8 mouse cellular contexts compared by ENCODE assay signal in genomic region chr10:11282306-11282631, GRCm38 (mm10). TPM values are rescaled to one million over a fixed set of nuclear protein-coding genes. Genes with fewer than 3 reads are reported as not detected.
A peak's percentile ranks its signal among the peaks of the same experiment; 100 is the strongest.
DNase-seq lines count a peak whose midpoint lies in the region; ATAC-seq and TF ChIP-seq lines count a peak whose summit lies in the region.

No protein-coding gene starts in this region.

- H3K27me3 ChIP-seq in lung, postnatal 0 days (replicated peaks; ENCODE audit: insufficient read depth, low read length): no peaks in the 10 kb centered on the region
- H3K27me3 ChIP-seq in embryonic facial prominence, embryonic 11.5 days (ENCODE audit: control insufficient read depth, insufficient read depth, low read length): no peaks in the 10 kb centered on the region
- H3K27me3 ChIP-seq in limb, embryonic 10.5 days (ENCODE audit: low read depth, poor library complexity, severe bottlenecking): no peaks in the 10 kb centered on the region

- peak overlapping the region; percentile 91 for H3K27ac ChIP-seq in lung, postnatal 0 days (ENCODE audit: low read length)
- H3K27ac ChIP-seq in embryonic facial prominence, embryonic 11.5 days (replicated peaks; ENCODE audit: low read depth, low read length): peak overlapping the region; percentile 94; the same call in 1 of the 2 replicates
- H3K27ac ChIP-seq in limb, embryonic 10.5 days: peak overlapping the region; percentile 99

- H3K4me1 ChIP-seq in lung, postnatal 0 days (ENCODE audit: insufficient read depth, low read depth, low read length): peaks cover 5% of the 10 kb centered on the region; the same call in 1 of the 2 replicates
- H3K4me1 ChIP-seq in embryonic facial prominence, embryonic 11.5 days (ENCODE audit: control insufficient read depth, insufficient read depth, low read length): no peaks in the 10 kb centered on the region
- peaks cover 7% of the 10 kb centered on the region for H3K4me1 ChIP-seq in limb, embryonic 10.5 days

- DNase-seq in lung, postnatal 0 days (ENCODE audit: low spot score): no peak
- no peak for DNase-seq in lung, postnatal 4 days
- DNase-seq in embryonic facial prominence, embryonic 11.5 days (ENCODE audit: low spot score): peak; percentile 51
- no peak for DNase-seq in limb, embryonic 10.5 days (ENCODE audit: low spot score)
- DNase-seq in retina, postnatal 1 day: peak; percentile 24
- no peak for DNase-seq in layer of hippocampus, adult 18-20 months (ENCODE audit: low spot score in 2 of 2)
- no peak for DNase-seq in left cerebral cortex, postnatal 14 days (ENCODE audit: low spot score in 2 of 2)
- DNase-seq in gastrocnemius, adult 18-20 months (ENCODE audit: low spot score): no peak

- ATAC-seq in lung, postnatal 0 days: no peak
- ATAC-seq in embryonic facial prominence, embryonic 11.5 days (replicated peaks; ENCODE audit: insufficient number of reproducible peaks, low FRiP score, low TSS enrichment, low read depth): no peak

- intact Hi-C loops in left cerebral cortex, postnatal 14 days (cut with DNase I): loop anchor here (5.0 to 10.0 kb wide), 2 partner anchors 60 to 67 kb away; partner anchors contain the start of gene Epm2a

- no peaks in the 10 kb centered on the region for H3K36me3 ChIP-seq in lung, postnatal 0 days (ENCODE audit: insufficient read depth, low read length)
- H3K36me3 ChIP-seq in embryonic facial prominence, embryonic 11.5 days (replicated peaks; ENCODE audit: control insufficient read depth, insufficient read depth, low read depth, low read length): no peaks in the 10 kb centered on the region
- H3K36me3 ChIP-seq in limb, embryonic 10.5 days: peaks cover 4% of the 10 kb centered on the region

- peak overlapping the region; percentile 90 for H3K9ac ChIP-seq in lung, postnatal 0 days (replicated peaks; ENCODE audit: low read depth)
- peak overlapping the region; percentile 96 for H3K9ac ChIP-seq in embryonic facial prominence, embryonic 11.5 days (replicated peaks; ENCODE audit: low read length)

- under 1% methylated on average over 4 of the region's 4 CpGs for WGBS in lung, postnatal 0 days
- WGBS in embryonic facial prominence, embryonic 11.5 days: 2% methylated on average over 4 of the region's 4 CpGs
- WGBS in limb, embryonic 10.5 days: 4% methylated on average over 4 of the region's 4 CpGs

- peak overlapping the region; percentile 92 for H3K4me3 ChIP-seq in lung, postnatal 0 days (ENCODE audit: low read depth, low read length)
- H3K4me3 ChIP-seq in embryonic facial prominence, embryonic 11.5 days (ENCODE audit: low read depth, low read length): peak overlapping the region; percentile 92
- peak overlapping the region; percentile 97 for H3K4me3 ChIP-seq in limb, embryonic 10.5 days

- H3K9me3 ChIP-seq in lung, postnatal 0 days (ENCODE audit: low read length): no peaks in the 10 kb centered on the region
- H3K9me3 ChIP-seq in embryonic facial prominence, embryonic 11.5 days (replicated peaks; ENCODE audit: control insufficient read depth, low read length): no peaks in the 10 kb centered on the region
- H3K9me3 ChIP-seq in limb, embryonic 10.5 days (replicated peaks): no peaks in the 10 kb centered on the region

- H3K4me2 ChIP-seq in lung, postnatal 0 days (replicated peaks; ENCODE audit: low read depth, low read length): peak overlapping the region; percentile 96
- peak overlapping the region; percentile 36 for H3K4me2 ChIP-seq in embryonic facial prominence, embryonic 11.5 days (ENCODE audit: low read depth, low read length)

- no peak for TF ChIP-seq EP300 in lung, postnatal 0 days (IDR thresholded peaks at IDR 0.05)

- no peak for TF ChIP-seq CTCF in lung, postnatal 0 days (IDR thresholded peaks at IDR 0.05)

RNA-seq across cellular contexts. Expression of gene Fbxo30, which starts 1.1 kb away (rescaled TPM):
- 17.2 and 17.8 TPM in 2 replicates for polyA plus RNA-seq in lung, postnatal 0 days (2015; fragmentation: Nextera tagmentation; extraction: Ambion mirVana)
- 46.3 and 48.6 TPM in 2 replicates for polyA plus RNA-seq in embryonic facial prominence, embryonic 11.5 days (2014; fragmentation: Nextera tagmentation; extraction: Ambion mirVana)
- 50.6 and 55.8 TPM in 2 replicates for polyA plus RNA-seq in limb, embryonic 10.5 days (2016; fragmentation: Nextera tagmentation; extraction: Ambion mirVana)
- total RNA-seq in layer of hippocampus, adult 18-20 months (2021): 1 to 10 TPM; 8.2 to 8.8 TPM
- 1 to 10 TPM; 8.7 to 8.9 TPM for total RNA-seq in left cerebral cortex, postnatal 14 days (2021)
- 10 to 100 TPM; 13.4 to 18.0 TPM for total RNA-seq in gastrocnemius, adult 18-20 months (2021)

Comparison
In these comparisons a context has a peak if more than half of its experiments do, and no peak if none do; other contexts are left out.
1. DNase-seq: peak in embryonic facial prominence, embryonic 11.5 days (single experiment) and retina, postnatal 1 day (single experiment); none in lung, postnatal 0 days (single experiment), lung, postnatal 4 days (0 of 2), limb, embryonic 10.5 days (single experiment), layer of hippocampus, adult 18-20 months (0 of 2), left cerebral cortex, postnatal 14 days (0 of 2) and gastrocnemius, adult 18-20 months (single experiment).
2. Peak in every context shown above with its lines, with median percentiles within 50 percentile points of each other: H3K27ac ChIP-seq and H3K4me3 ChIP-seq.